16 mouse cellular contexts compared by ENCODE assay signal in the genomic region with DNA sequence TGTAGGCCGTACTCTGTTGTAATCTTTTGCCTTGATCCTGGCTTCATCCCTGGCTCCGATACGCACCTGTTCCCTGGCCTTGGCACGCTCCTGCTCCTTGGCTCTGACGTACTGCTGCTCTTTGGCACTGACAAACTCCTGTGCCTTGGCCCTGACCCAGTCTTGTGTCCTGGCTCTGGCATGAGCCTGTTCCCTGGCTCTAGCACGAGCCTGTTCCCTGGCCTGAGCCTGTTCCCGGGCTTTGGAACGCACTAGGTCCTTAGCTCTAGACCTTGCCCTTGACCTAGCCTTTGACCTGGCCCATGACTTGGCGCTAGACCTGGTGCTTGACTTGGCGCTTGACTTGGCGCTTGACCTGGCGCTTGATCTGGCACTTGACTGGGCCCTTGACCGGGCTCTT. TPM values are rescaled to one million over a fixed set of nuclear protein-coding genes. Genes with fewer than 3 reads are reported as not detected.
DNase-seq lines count a peak whose midpoint lies in the region; ATAC-seq and TF ChIP-seq lines count a peak whose summit lies in the region.
"Had no signal": no experiment of that assay in that cellular context is flagged by ENCODE, and none has a peak within 500 bp of the region (broad histone marks: within the 10 kb centered on the region; RNA-seq: fewer than 3 reads in every experiment).

No protein-coding gene starts in this region.

- no peak for TF ChIP-seq POLR2A in lung, adult 2 months (IDR thresholded peaks at IDR 0.05; ENCODE audit: borderline replicate concordance, extremely low read depth, low read depth, low read length)

- H3K4me3 ChIP-seq in lung, adult 2 months (replicated peaks; ENCODE audit: extremely low read depth, low read depth, low read length), result no peak overlapping the region
- H3K4me3 ChIP-seq in lung, postnatal 0 days (ENCODE audit: low read depth, low read length), result no peak overlapping the region
- H3K4me3 ChIP-seq in hindbrain, postnatal 0 days (ENCODE audit: low read length), result no peak overlapping the region
- H3K4me3 ChIP-seq in forebrain, embryonic 15.5 days, result no peak overlapping the region
- H3K4me3 ChIP-seq: embryonic facial prominence, embryonic 12.5 days; hindbrain, embryonic 10.5 days; left cerebral cortex, adult 2 months had no signal

- no peaks in the 10 kb centered on the region for H3K36me3 ChIP-seq in lung, postnatal 0 days (ENCODE audit: insufficient read depth, low read length)
- H3K36me3 ChIP-seq in hindbrain, postnatal 0 days (ENCODE audit: insufficient read depth, low read length), result no peaks in the 10 kb centered on the region
- H3K36me3 ChIP-seq in forebrain, embryonic 15.5 days, result no peaks in the 10 kb centered on the region
- H3K36me3 ChIP-seq: embryonic facial prominence, embryonic 12.5 days; hindbrain, embryonic 10.5 days had no signal

- H3K4me2 ChIP-seq in lung, postnatal 0 days (replicated peaks; ENCODE audit: low read depth, low read length), result no peak overlapping the region
- H3K4me2 ChIP-seq in hindbrain, postnatal 0 days (ENCODE audit: low read depth, low read length), result no peak overlapping the region
- no peak overlapping the region for H3K4me2 ChIP-seq in forebrain, embryonic 15.5 days (replicated peaks)
- H3K4me2 ChIP-seq: embryonic facial prominence, embryonic 12.5 days had no signal

- DNase-seq in adrenal gland, adult 2 months, result peak; percentile 31
- DNase-seq in adrenal gland, postnatal 4 days (ENCODE audit: low spot score in 2 of 2), result no peak
- DNase-seq in lung, adult 2 months, result peak; percentile 3
- DNase-seq in lung, postnatal 0 days (ENCODE audit: low spot score), result no peak
- DNase-seq in cerebellum, adult 9-11 months, result peak; percentile 51
- peak; percentile 8 for DNase-seq in kidney, postnatal 10 days
- no peak for DNase-seq in hindbrain, postnatal 0 days (ENCODE audit: low spot score)

- no peak overlapping the region for H3K9ac ChIP-seq in lung, postnatal 0 days (replicated peaks; ENCODE audit: low read depth)
- no peak overlapping the region for H3K9ac ChIP-seq in hindbrain, postnatal 0 days (replicated peaks; ENCODE audit: low read length)
- no peak overlapping the region for H3K9ac ChIP-seq in forebrain, embryonic 15.5 days (replicated peaks)
- H3K9ac ChIP-seq: embryonic facial prominence, embryonic 12.5 days had no signal

- H3K4me1 ChIP-seq in lung, adult 2 months (ENCODE audit: control insufficient read depth, insufficient read depth, low read length), result no peaks in the 10 kb centered on the region
- H3K4me1 ChIP-seq in lung, postnatal 0 days (ENCODE audit: insufficient read depth, low read depth, low read length), result no peaks in the 10 kb centered on the region
- no peaks in the 10 kb centered on the region for H3K4me1 ChIP-seq in hindbrain, postnatal 0 days (ENCODE audit: insufficient read depth, low read length)
- H3K4me1 ChIP-seq in forebrain, embryonic 15.5 days, result no peaks in the 10 kb centered on the region
- H3K4me1 ChIP-seq: embryonic facial prominence, embryonic 12.5 days; hindbrain, embryonic 10.5 days had no signal

- TF ChIP-seq EP300 in lung, postnatal 0 days (IDR thresholded peaks at IDR 0.05), result no peak

- no peak for ATAC-seq in lung, postnatal 0 days
- no peak for ATAC-seq in hindbrain, postnatal 0 days
- no peak for ATAC-seq in forebrain, embryonic 15.5 days (replicated peaks)
- ATAC-seq: forebrain, embryonic 14.5 days had no signal

- H3K9me3 ChIP-seq in lung, postnatal 0 days (ENCODE audit: low read length), result no peaks in the 10 kb centered on the region
- no peaks in the 10 kb centered on the region for H3K9me3 ChIP-seq in hindbrain, postnatal 0 days (ENCODE audit: low read length)
- H3K9me3 ChIP-seq in forebrain, embryonic 15.5 days, result no peaks in the 10 kb centered on the region
- H3K9me3 ChIP-seq: embryonic facial prominence, embryonic 12.5 days; hindbrain, embryonic 10.5 days had no signal

- 76% methylated on average over 13 of the region's 13 CpGs for WGBS in lung, adult 2 months
- WGBS in lung, postnatal 0 days, result 85% methylated on average over 13 of the region's 13 CpGs
- WGBS in hindbrain, postnatal 0 days, result 83% methylated on average over 13 of the region's 13 CpGs
- WGBS in forebrain, embryonic 15.5 days, result 92% methylated on average over 13 of the region's 13 CpGs

- H3K27ac ChIP-seq in lung, postnatal 0 days (ENCODE audit: low read length), result no peak overlapping the region
- no peak overlapping the region for H3K27ac ChIP-seq in hindbrain, postnatal 0 days
- no peak overlapping the region for H3K27ac ChIP-seq in forebrain, embryonic 15.5 days (replicated peaks)
- H3K27ac ChIP-seq: embryonic facial prominence, embryonic 12.5 days; hindbrain, embryonic 10.5 days; kidney, postnatal 0 days; left cerebral cortex, adult 2 months had no signal

- no peaks in the 10 kb centered on the region for H3K27me3 ChIP-seq in lung, postnatal 0 days (replicated peaks; ENCODE audit: insufficient read depth, low read length)
- H3K27me3 ChIP-seq in hindbrain, postnatal 0 days (ENCODE audit: insufficient read depth, low read length), result no peaks in the 10 kb centered on the region
- H3K27me3 ChIP-seq in forebrain, embryonic 15.5 days, result no peaks in the 10 kb centered on the region
- H3K27me3 ChIP-seq: embryonic facial prominence, embryonic 12.5 days had no signal

- no peak for TF ChIP-seq CTCF in lung, adult 2 months (IDR thresholded peaks at IDR 0.05; ENCODE audit: insufficient read depth, low read length)
- TF ChIP-seq CTCF in lung, postnatal 0 days (IDR thresholded peaks at IDR 0.05), result no peak
- no peak for TF ChIP-seq CTCF in hindbrain, postnatal 0 days (IDR thresholded peaks at IDR 0.05; ENCODE audit: low read depth)

RNA-seq across cellular contexts. Expression of gene H1fnt, which starts 0.8 kb away (rescaled TPM):
- not detected for total RNA-seq in adrenal gland, adult 2 months (2021)
- polyA plus RNA-seq in adrenal gland, adult 2 months (2012; rRNA removed), result not detected in 2 replicates
- not detected for total RNA-seq in adrenal gland, postnatal 4 days (2021)
- not detected in 2 replicates for polyA plus RNA-seq in lung, adult 2 months (2012; rRNA removed)
- not detected in 2 replicates for polyA plus RNA-seq in lung, postnatal 0 days (2015; fragmentation: Nextera tagmentation; extraction: Ambion mirVana)
- not detected in 2 replicates for total RNA-seq in hindbrain, postnatal 0 days (2014; rRNA removed)
- not detected in 2 replicates for polyA plus RNA-seq in hindbrain, postnatal 0 days (2015; fragmentation: Nextera tagmentation; extraction: Ambion mirVana)
- polyA plus RNA-seq in forebrain, embryonic 15.5 days (2015; fragmentation: Nextera tagmentation; extraction: Ambion mirVana), result not detected in 2 replicates
- total RNA-seq: left cerebral cortex, adult 2 months; liver, adult 2 months; neutrophil, adult 5-6 weeks had no signal
- polyA plus RNA-seq: embryonic facial prominence, embryonic 12.5 days; forebrain, embryonic 14.5 days; hindbrain, embryonic 10.5 days; kidney, postnatal 0 days; liver, adult 2 months; small intestine, adult 2 months had no signal

RNA-seq across cellular contexts. Expression of gene Olfr286, which starts 22.0 kb away (rescaled TPM):
- total RNA-seq in adrenal gland, adult 2 months (2021), result not detected
- polyA plus RNA-seq in adrenal gland, adult 2 months (2012; rRNA removed), result not detected in 2 replicates
- not detected for total RNA-seq in adrenal gland, postnatal 4 days (2021)
- polyA plus RNA-seq in lung, adult 2 months (2012; rRNA removed), result not detected in 2 replicates
- not detected in 2 replicates for polyA plus RNA-seq in lung, postnatal 0 days (2015; fragmentation: Nextera tagmentation; extraction: Ambion mirVana)
- 0.26 TPM in 1 of 2 replicates, not detected in the other for total RNA-seq in hindbrain, postnatal 0 days (2014; rRNA removed)
- polyA plus RNA-seq in hindbrain, postnatal 0 days (2015; fragmentation: Nextera tagmentation; extraction: Ambion mirVana), result not detected in 2 replicates
- polyA plus RNA-seq in forebrain, embryonic 15.5 days (2015; fragmentation: Nextera tagmentation; extraction: Ambion mirVana), result not detected in 2 replicates
- total RNA-seq: left cerebral cortex, adult 2 months; liver, adult 2 months; neutrophil, adult 5-6 weeks had no signal
- polyA plus RNA-seq: embryonic facial prominence, embryonic 12.5 days; forebrain, embryonic 14.5 days; hindbrain, embryonic 10.5 days; kidney, postnatal 0 days; liver, adult 2 months had no signal

RNA-seq across cellular contexts. Expression of gene Olfr287, which starts 35.4 kb away (rescaled TPM):
- not detected for total RNA-seq in adrenal gland, adult 2 months (2021)
- polyA plus RNA-seq in adrenal gland, adult 2 months (2012; rRNA removed), result not detected in 2 replicates
- total RNA-seq in adrenal gland, postnatal 4 days (2021), result not detected
- not detected in 2 replicates for polyA plus RNA-seq in lung, adult 2 months (2012; rRNA removed)
- not detected in 2 replicates for polyA plus RNA-seq in lung, postnatal 0 days (2015; fragmentation: Nextera tagmentation; extraction: Ambion mirVana)
- total RNA-seq in hindbrain, postnatal 0 days (2014; rRNA removed), result 2.0 and 5.4 TPM in 2 replicates
- polyA plus RNA-seq in hindbrain, postnatal 0 days (2015; fragmentation: Nextera tagmentation; extraction: Ambion mirVana), result 2.0 and 2.3 TPM in 2 replicates
- polyA plus RNA-seq in forebrain, embryonic 15.5 days (2015; fragmentation: Nextera tagmentation; extraction: Ambion mirVana), result not detected in 2 replicates
- total RNA-seq: liver, adult 2 months; neutrophil, adult 5-6 weeks had no signal
- polyA plus RNA-seq: embryonic facial prominence, embryonic 12.5 days; forebrain, embryonic 14.5 days; hindbrain, embryonic 10.5 days; kidney, postnatal 0 days; liver, adult 2 months had no signal

RNA-seq across cellular contexts. Expression of gene Gm44579, which starts 35.5 kb away (rescaled TPM):
- not detected for total RNA-seq in adrenal gland, adult 2 months (2021)
- polyA plus RNA-seq in adrenal gland, adult 2 months (2012; rRNA removed), result not detected in 2 replicates
- total RNA-seq in adrenal gland, postnatal 4 days (2021), result not detected
- not detected in 2 replicates for polyA plus RNA-seq in lung, adult 2 months (2012; rRNA removed)
- polyA plus RNA-seq in lung, postnatal 0 days (2015; fragmentation: Nextera tagmentation; extraction: Ambion mirVana), result not detected in 2 replicates
- not detected in 2 replicates for total RNA-seq in hindbrain, postnatal 0 days (2014; rRNA removed)
- 0.08 and 0.28 TPM in 2 replicates for polyA plus RNA-seq in hindbrain, postnatal 0 days (2015; fragmentation: Nextera tagmentation; extraction: Ambion mirVana)
- polyA plus RNA-seq in forebrain, embryonic 15.5 days (2015; fragmentation: Nextera tagmentation; extraction: Ambion mirVana), result not detected in 2 replicates
- total RNA-seq: liver, adult 2 months; neutrophil, adult 5-6 weeks had no signal
- polyA plus RNA-seq: embryonic facial prominence, embryonic 12.5 days; forebrain, embryonic 14.5 days; hindbrain, embryonic 10.5 days; kidney, postnatal 0 days; liver, adult 2 months; small intestine, adult 2 months had no signal

RNA-seq across cellular contexts. Expression of gene Zfp641, which starts 39.7 kb away (rescaled TPM):
- 1 to 10 TPM; 3.2 to 3.8 TPM for total RNA-seq in adrenal gland, adult 2 months (2021)
- polyA plus RNA-seq in adrenal gland, adult 2 months (2012; rRNA removed), result 2.3 and 2.5 TPM in 2 replicates
- total RNA-seq in adrenal gland, postnatal 4 days (2021), result 1 to 10 TPM; 8.4 to 8.8 TPM
- polyA plus RNA-seq in lung, adult 2 months (2012; rRNA removed), result 7.7 and 9.6 TPM in 2 replicates
- 0.93 and 1.3 TPM in 2 replicates for polyA plus RNA-seq in lung, postnatal 0 days (2015; fragmentation: Nextera tagmentation; extraction: Ambion mirVana)
- 11.2 and 15.1 TPM in 2 replicates for total RNA-seq in hindbrain, postnatal 0 days (2014; rRNA removed)
- 7.3 and 9.0 TPM in 2 replicates for polyA plus RNA-seq in hindbrain, postnatal 0 days (2015; fragmentation: Nextera tagmentation; extraction: Ambion mirVana)
- polyA plus RNA-seq in forebrain, embryonic 15.5 days (2015; fragmentation: Nextera tagmentation; extraction: Ambion mirVana), result 3.3 and 4.2 TPM in 2 replicates

Comparison
In these comparisons a context has a peak if more than half of its experiments do, and no peak if none do; other contexts are left out.
1. DNase-seq: peak in adrenal gland, adult 2 months (single experiment), lung, adult 2 months (single experiment), cerebellum, adult 9-11 months (single experiment) and kidney, postnatal 10 days (single experiment); none in adrenal gland, postnatal 4 days (0 of 2), lung, postnatal 0 days (single experiment) and hindbrain, postnatal 0 days (single experiment).